Mouse (Mus musculus): ENCODE results near the gene St6galnac6. TPM values are rescaled to one million over a fixed set of nuclear protein-coding genes. Genes with fewer than 3 reads are reported as not detected.
A peak's percentile ranks its signal among the peaks of the same experiment; 100 is the strongest.

Gene St6galnac6
- total RNA-seq, 1 experiment from 2014 or later, result 4.8 TPM

DNA sequence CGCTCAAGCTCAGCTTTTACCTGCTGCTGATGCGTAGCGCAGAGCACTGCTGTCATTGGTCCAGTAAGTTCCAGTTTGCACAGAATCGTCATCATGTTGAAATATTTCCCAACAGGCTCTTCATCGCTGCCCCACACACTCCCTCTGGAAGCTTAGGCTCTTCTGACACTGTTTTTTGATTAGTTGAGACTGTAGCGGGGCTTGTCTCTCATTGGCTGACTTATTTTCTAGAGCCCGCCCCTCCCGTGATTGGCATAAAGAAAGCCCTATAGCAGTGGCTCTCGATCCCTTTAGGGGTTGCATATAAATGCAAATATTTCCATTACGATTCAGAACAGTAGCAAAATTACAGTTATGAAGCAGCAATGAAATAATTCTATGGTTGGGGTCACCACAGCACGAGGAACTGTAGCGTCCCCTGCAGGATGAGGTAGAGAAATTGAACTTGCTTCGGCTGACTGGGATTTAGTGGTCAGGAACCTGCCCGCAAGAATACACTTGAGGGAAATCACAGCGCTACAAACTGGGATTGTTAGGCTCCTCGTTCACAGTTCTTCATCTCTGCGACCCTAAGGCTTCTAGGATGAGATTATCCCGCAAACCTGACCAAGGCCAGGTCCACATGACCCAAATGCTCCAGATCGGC is 17.9 kb upstream of the St6galnac6 start:
- ATAC-seq (replicated peaks; ENCODE audit: insufficient number of reproducible peaks, low FRiP score, low TSS enrichment, poor library complexity, severe bottlenecking), result no peak

DNA sequence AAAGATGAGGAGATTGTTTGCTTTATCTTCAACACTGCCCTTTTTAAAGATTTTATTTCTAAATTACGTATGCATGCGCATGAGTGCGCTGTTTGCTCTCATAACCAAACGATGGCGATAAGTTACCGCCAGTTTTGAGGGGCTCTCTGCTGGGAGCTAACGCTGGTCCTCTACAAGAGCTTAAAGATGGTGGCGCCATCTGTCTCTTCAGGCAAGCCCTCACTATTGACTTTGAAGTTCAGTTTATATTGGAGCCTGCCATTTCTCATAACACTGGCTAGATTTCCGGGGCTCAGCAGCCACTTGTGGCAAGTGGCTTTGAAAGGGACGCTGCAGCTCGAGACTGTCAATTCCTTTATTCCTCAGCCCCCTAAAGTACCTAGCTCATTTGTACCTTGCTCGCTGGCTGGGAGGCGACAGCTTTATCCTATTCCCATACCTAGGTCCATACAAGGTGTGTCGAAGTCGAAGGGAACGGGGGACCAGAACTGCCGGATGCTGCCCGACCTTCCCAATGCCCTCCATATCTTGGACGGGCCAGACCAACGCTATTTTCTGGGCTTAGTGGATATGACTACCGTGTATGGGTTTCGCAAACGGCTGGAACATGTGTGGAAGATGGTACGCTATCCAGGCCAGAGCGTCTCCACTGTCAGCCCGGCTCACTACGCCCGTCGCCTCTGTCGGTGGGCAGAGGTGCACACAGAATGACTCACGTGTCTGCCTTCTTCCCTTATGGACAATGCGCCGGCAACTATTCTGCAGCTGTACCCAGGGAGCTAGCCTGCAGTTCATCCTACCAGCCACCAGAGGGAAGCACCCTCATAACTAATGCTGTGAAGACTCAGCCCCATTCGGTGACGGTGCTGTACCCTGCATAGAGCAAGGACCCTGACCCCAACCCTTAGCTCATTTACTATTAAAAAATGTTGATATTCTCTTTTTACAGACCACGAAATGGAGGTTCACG is 16.4 kb upstream of the St6galnac6 start:
- ATAC-seq (replicated peaks; ENCODE audit: insufficient number of reproducible peaks, low FRiP score, low TSS enrichment, poor library complexity, severe bottlenecking), result peak; percentile 72

DNA sequence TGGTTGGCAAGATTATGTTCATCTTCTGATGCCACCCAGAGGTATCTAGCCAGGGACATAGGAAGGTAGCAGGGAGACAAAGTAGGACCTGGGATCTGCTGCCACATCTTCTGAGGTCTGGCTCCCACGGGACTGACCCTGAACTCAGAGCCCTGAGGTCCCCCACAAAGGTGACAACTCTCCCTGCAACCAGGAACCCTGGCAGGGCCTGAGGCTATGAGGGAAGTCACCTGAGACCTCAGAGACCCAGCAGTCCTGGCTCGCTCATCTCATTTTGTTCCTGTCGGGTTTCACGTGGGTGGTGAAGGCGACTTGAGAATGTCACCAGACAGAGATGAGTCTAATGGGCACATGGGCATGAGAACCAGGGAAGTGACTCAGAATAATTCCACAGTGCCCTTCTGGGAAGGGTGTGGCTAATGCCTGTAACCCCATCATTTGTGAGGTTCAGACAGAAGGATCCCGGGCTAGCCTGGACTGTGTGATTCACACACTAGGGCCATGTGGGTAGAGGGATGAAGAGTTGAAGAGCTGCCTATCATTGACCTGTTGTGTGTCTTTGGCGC is 14.3 kb upstream of the St6galnac6 start:
- ATAC-seq (replicated peaks; ENCODE audit: insufficient number of reproducible peaks, low FRiP score, low TSS enrichment, poor library complexity, severe bottlenecking), result no peak

DNA sequence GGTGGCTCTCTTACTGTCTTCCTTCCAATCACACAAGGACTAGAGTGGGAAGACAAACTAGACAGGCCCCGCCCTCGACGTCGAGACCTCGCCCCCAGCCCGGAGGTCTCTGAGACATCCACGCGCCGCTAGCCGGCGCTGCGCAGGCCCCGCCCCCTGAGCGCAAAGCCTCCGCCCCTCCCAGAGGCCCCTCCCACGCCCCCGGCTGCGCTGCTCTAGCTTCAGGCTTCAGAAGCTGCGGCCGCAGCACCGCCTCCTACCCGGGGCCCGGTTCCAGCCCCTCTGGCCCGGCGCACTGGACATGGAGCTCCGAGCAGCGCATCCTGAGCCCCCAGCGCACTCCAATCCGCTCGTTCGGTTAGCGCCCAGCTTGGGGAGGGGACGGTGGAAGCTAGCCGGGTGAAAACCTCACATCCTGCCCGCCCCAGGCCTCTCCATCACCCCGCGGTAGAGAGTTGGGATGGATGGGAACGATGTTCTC is 12.6 kb upstream of the St6galnac6 start, which contains the start of gene St6galnac4:
Gene St6galnac4, plus strand, starts transcription at position 225 of the 481 bp plus-strand sequence.
- ATAC-seq (replicated peaks; ENCODE audit: insufficient number of reproducible peaks, low FRiP score, low TSS enrichment, poor library complexity, severe bottlenecking), result peak; percentile 72

DNA sequence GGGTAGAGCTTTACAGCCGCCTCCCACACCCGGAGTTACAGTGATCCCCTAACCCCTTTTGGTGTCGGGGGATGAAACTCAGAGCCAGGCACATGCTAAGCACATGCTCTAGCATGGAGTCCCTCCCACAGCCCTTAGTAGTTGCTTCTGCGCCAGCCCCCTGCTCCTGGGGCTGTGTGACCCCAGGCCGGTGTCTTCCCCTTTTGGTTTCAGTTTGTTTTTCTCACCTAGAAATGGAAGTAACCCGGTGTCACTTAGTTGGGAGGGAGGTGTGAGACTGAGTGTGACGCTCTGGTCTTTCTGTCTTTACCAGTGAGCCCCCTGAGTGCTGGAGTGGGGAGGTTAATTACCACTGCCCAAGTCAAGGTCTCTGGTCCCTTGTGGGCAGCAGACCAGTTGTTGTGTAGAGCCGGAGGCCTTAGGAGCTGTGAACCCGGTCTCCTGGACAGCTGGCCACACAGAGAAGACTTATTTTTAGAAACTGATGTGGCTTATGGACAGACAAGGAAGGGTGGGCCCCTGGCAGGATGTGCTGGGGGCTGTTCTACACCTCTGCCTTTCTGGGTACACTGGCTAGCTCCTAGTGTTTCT is 11.7 kb upstream of the St6galnac6 start:
- ATAC-seq (replicated peaks; ENCODE audit: insufficient number of reproducible peaks, low FRiP score, low TSS enrichment, poor library complexity, severe bottlenecking), result peak; percentile 53

DNA sequence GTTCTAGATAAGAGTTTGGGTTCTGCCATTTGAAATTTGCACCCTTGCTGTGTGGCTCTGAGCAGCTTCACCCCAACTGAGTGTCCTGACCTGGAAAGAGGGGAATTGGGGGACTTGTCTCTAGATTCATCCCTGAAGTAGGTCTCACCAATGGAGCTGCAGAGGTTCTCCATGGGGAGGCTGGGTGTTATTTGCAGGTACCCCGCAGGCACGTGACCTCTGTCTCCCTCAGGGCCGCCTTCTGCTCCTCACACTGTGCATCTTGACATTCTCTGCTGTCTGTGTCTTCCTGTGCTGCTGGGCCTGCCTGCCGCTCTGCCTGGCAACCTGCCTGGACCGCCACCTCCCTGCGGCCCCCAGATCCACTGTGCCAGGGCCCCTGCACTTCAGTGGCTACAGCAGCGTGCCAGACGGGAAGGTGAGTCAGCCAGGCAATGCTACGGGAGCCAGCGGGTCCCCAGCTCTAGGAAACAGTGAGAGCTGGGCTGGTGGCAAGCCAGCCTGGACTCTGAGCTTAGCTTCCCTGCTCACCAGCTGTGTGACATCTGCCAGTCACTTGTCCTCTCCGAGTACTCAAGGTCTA is 10.2 kb upstream of the St6galnac6 start:
- ATAC-seq (replicated peaks; ENCODE audit: insufficient number of reproducible peaks, low FRiP score, low TSS enrichment, poor library complexity, severe bottlenecking), result no peak

DNA sequence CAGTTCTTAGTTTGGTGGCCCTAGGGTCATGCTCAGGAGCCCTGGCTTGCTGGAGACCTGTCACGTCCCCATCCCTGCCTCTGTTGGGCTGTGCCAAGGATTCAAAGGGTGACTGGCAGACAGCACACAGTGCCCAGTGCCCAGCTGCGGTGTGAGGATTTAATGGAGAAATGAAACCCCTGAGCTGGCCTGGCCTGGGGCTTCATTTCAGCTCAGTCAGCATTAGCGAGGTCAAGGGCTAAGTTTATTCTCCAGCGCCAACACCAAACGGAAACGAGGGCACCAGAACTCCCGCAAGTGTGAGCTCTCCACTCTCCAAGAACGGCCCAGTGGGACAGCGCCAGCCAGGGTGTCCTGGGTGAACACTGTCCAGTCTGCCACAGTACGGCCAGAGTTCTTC is 9.3 kb upstream of the St6galnac6 start:
- ATAC-seq (replicated peaks; ENCODE audit: insufficient number of reproducible peaks, low FRiP score, low TSS enrichment, poor library complexity, severe bottlenecking), result no peak

DNA sequence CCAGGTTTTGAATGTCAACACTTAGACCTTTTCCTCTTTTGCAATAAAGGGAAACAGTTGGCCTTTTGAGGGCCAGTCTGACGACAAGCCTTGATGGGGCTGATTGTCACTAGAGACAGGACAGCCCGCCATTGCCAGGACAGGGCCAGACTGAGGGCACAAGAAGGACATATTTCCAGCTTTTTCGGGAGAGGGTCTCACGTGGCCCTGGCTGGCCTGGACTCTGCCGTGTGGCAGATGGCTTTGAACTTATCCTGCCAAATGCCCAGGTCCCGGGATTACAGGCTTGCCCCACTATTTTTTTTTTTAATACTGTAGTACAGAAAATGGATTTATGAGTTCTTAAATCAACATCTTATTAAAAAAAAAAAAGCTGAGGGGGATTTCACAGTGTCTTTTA is 8.3 kb upstream of the St6galnac6 start:
- no peak for ATAC-seq (replicated peaks; ENCODE audit: insufficient number of reproducible peaks, low FRiP score, low TSS enrichment, poor library complexity, severe bottlenecking)

DNA sequence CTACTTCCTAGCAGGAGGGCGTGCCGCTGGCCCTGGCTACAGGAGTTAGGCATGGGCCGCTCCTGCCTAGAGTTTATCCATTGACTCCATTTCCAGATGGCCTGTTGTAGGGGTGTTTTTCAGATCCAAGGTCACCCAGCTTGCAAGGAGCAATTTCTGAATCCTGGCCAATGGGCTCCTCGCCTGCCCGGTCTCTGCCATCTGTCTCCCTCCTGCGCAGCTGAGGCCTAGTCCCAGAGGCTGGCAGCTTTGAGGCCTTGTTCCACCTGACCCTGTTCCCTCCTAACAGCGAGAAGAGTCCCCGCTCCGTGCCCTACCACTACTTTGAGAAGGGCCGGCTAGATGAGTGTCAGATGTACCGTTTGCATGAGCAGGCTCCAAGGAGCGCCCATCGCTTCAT is 2.8 kb upstream of the St6galnac6 start:
- ATAC-seq (replicated peaks; ENCODE audit: insufficient number of reproducible peaks, low FRiP score, low TSS enrichment, poor library complexity, severe bottlenecking), result no peak

DNA sequence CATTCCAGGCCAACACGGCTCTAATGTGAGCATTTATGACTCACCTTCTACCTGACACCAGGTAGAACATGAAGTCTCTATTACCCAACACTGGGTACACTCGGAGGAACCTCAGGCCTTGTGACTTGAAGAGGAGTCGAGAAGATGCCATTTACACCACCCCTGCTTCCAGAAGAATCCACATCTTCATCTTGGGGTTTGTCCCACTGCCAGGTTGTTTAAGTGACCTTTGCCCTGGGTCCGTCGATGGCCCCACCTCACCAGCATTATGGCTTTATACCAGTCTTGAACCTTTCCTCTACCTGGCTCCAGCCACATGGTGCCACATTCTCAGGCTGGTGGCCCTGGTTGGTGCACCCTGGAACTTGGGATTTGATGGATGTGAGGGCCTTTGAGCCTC is 2.3 kb upstream of the St6galnac6 start:
- ATAC-seq (replicated peaks; ENCODE audit: insufficient number of reproducible peaks, low FRiP score, low TSS enrichment, poor library complexity, severe bottlenecking), result no peak

DNA sequence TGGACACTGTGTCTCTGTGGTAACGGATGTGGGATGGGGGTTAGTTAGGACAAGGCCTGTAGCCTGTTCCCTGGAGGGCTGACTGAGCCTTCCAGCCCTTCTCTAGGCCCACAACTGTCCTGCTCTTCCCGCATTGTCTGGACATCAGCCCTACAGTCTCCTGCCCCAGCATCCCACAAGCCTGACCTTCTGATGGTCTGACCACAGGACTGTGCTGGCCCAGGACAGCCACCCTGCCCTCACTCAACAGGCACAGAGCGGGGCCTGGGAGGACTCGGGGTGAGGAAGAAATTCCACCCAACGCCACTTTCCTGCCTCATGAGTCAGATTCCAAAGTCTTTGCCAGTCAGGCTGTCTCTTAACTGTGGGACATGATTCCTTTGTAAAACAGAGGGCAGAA is 1.8 kb upstream of the St6galnac6 start:
- no peak for ATAC-seq (replicated peaks; ENCODE audit: insufficient number of reproducible peaks, low FRiP score, low TSS enrichment, poor library complexity, severe bottlenecking)

DNA sequence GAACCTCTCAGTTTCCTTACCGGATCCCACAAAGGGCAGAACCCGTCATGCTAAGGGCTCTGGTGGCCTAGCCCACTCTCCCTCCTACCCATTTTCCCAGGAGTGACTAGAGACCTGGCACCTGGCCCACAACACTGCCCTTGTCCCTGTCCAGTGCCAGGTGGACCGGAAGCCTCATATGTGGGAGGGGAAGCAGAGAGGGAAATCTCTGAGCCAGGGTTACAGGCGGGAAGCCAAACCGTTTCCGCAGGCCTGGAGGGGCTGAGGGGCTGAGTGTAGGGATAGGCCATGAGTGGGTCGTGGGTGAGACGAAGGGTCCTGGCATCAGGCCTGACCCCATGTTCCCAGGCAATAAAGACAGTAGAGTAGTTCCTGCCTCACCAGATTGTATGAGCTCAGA is 1.0 kb upstream of the St6galnac6 start:
- ATAC-seq (replicated peaks; ENCODE audit: insufficient number of reproducible peaks, low FRiP score, low TSS enrichment, poor library complexity, severe bottlenecking), result no peak

DNA sequence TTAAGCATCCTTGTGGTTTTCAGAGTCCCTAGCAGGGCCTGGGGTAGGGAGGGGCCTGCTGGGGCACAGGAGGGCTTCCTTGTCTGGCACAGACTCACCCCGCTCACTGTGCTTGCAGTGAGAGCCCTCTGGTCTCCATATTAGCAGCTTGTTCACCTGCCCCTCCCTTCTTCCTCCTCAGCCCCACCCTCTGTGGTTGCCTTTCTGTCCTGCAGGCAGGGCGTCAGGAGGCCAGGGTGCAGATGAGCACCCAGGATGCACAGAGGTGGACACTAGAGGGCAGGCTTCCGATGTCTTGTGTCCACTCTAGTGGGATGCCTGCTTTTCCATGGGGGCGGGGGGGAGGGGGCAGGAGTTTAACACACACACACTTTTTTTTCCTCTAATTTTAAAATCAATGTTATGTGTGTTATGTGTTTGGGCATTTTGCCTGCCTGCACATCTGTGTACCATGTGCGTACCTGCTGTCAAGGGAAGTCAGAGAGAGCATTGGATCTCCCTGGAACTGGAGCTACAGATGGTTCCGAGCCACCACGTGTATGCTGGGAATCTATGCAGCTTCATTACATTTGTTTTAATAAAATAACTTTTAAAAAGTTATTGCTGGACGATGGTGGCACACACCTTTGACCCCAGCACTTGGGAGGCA is 2.0 kb downstream of the St6galnac6 start:
- peak; percentile 81 for ATAC-seq (replicated peaks; ENCODE audit: insufficient number of reproducible peaks, low FRiP score, low TSS enrichment, poor library complexity, severe bottlenecking)

DNA sequence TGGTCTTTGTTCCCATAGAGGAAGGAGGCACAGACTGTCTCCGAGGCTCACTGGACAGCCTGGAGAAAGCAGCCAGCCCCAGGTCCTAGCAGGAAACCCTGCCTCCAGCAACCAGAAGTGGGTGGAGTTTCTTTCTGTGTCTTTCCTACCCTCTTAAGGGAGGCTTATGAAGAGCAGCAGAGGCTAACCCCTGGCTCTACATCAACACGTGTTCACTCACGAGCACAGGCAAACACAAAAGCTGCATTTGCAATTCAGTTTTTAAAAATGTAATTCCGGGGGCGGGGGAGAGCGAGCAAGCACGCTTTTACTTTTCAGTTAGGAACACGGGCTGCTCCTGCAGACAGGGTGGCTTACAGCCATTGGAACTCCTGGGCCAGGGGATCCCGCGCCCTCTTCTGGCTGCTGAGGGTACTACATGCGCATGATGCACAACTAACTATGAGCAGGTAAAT is 3.1 kb downstream of the St6galnac6 start:
- ATAC-seq (replicated peaks; ENCODE audit: insufficient number of reproducible peaks, low FRiP score, low TSS enrichment, poor library complexity, severe bottlenecking), result no peak

DNA sequence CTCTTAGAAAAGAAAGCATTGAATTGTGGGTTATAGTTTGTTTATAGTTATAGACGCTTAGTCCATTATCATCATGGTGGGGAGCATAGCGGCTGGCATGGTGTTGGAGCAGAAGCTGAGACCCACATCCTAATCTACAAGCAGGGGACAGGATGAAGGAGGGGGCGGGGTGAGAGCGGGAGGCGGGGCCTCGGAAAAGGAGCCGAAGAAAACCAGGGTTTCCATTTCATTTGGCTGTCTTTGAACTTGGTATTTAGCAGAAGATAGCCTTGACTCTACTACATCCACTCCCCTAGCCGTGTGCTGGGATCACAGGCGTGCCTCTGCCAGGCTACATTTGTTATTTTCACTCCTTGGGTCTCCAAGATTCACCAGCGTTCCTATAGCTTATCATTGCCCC is 5.1 kb downstream of the St6galnac6 start:
- no peak for ATAC-seq (replicated peaks; ENCODE audit: insufficient number of reproducible peaks, low FRiP score, low TSS enrichment, poor library complexity, severe bottlenecking)

DNA sequence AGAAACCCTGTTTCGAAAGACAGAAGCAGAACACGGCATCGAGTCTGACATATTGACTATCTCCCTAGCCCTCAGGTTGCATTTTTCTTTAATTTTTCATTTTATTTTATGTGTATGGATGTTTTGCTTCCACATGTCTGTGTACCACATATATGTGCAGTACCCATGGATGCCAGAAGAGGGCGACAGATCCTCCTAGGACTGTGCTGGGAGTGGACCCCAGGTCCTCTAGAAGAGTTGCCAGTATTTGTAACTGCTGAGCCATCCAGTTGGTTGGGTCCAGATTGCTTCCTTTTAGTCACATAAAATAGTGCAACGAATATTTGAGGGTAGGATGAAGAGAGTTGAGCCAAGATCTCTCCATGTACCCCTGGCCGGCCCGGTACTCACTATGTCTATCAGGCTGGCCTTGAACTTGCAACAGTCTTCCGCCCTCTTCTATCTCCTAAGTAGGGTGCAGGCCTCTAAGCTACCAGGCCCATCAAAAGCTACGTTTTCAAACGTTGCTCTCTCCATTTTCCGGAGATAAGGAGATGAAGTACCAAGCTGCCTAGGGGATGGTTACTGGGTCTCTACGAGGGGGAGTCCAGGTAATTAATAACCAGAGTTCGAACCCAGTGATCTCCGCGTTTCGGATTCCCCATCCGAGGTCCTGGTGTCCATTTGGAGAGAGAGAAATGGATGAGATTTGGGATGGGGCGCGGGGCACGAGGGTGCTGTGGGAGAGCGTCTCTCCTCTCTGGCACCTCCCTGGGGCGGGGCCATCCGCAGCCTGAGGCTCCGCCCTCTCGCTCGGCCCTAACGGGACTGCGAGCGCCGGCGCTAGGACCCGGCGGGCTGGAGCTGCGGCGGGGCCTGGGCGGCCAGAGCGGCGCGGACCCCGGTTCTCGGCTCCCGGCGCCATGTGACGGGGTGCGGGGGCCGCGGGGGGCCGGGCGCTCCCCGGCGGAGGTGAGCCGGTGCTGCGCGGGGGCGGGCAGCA is 6.9 kb downstream of the St6galnac6 start:
- ATAC-seq (replicated peaks; ENCODE audit: insufficient number of reproducible peaks, low FRiP score, low TSS enrichment, poor library complexity, severe bottlenecking), result no peak

DNA sequence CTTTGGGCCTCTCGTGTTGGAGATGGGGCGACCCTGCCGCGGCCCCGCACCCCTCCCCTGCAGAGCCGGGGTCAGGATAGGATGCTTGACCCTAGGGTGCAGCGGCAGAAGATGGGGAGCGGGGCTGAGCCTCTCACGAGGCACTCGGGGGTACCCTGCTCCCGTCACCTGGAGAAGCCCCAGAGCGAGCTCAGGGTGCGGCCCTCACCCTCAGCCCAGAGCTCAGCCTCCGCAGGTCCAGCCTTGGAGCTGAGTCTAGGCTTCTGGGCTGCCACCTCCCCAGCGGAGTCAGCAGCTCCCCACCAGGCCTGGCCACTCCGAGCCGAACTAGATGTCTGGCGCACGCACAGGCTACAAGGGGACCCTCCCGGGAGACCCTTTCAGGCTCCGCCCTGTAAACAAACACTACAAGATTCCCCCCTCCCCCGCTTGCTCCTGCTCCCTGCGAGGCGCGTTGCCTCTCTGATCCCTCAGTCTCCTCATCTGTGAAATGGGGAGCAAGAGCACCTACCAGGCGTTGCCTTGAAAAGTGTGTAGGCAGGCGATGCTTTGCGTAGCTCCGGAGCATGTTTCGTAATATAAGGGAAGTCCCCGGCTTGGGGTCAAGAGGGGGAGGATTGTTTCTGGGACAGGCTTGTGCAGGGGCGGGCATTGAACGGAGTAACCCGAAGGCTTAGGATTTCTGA is 7.9 kb downstream of the St6galnac6 start:
- peak; percentile 62 for ATAC-seq (replicated peaks; ENCODE audit: insufficient number of reproducible peaks, low FRiP score, low TSS enrichment, poor library complexity, severe bottlenecking)

All from monocyte, adult 5-6 weeks (primary cell).